Mouse (Mus musculus): ENCODE measurements around the gene Apol8. TPM values are rescaled to one million over a fixed set of nuclear protein-coding genes. Genes with fewer than 3 reads are reported as not detected.

Apol8 gene
- total RNA-seq, 1 experiment from 2014 or later, result 1.7 TPM

- ATAC-seq (replicated peaks in 1 of 2; ENCODE audit: insufficient read depth in 1 of 2, low FRiP score in 2 of 2, low TSS enrichment in 1 of 2, low read depth in 1 of 2, poor library complexity in 2 of 2, severe bottlenecking in 2 of 2), result no peak
Measured at GRCm38 (mm10) chr15:77792056-77792455, 35.3 kb upstream of the Apol8 start.

- ATAC-seq (replicated peaks in 1 of 2; ENCODE audit: insufficient read depth in 1 of 2, low FRiP score in 2 of 2, low TSS enrichment in 1 of 2, low read depth in 1 of 2, poor library complexity in 2 of 2, severe bottlenecking in 2 of 2), result no peak
Measured at GRCm38 (mm10) chr15:77790656-77791405, 34.0 kb upstream of the Apol8 start.

- no peak for ATAC-seq (replicated peaks in 1 of 2; ENCODE audit: insufficient read depth in 1 of 2, low FRiP score in 2 of 2, low TSS enrichment in 1 of 2, low read depth in 1 of 2, poor library complexity in 2 of 2, severe bottlenecking in 2 of 2)
Measured at GRCm38 (mm10) chr15:77789186-77789585, 32.4 kb upstream of the Apol8 start.

GRCm38 (mm10) chr15:77788356-77788755 is 31.6 kb upstream of the Apol8 start:
- ATAC-seq (replicated peaks in 1 of 2; ENCODE audit: insufficient read depth in 1 of 2, low FRiP score in 2 of 2, low TSS enrichment in 1 of 2, low read depth in 1 of 2, poor library complexity in 2 of 2, severe bottlenecking in 2 of 2), result no peak

GRCm38 (mm10) chr15:77785807-77786206 is 29.0 kb upstream of the Apol8 start:
- no peak for ATAC-seq (replicated peaks in 1 of 2; ENCODE audit: insufficient read depth in 1 of 2, low FRiP score in 2 of 2, low TSS enrichment in 1 of 2, low read depth in 1 of 2, poor library complexity in 2 of 2, severe bottlenecking in 2 of 2)

- ATAC-seq (replicated peaks in 1 of 2; ENCODE audit: insufficient read depth in 1 of 2, low FRiP score in 2 of 2, low TSS enrichment in 1 of 2, low read depth in 1 of 2, poor library complexity in 2 of 2, severe bottlenecking in 2 of 2), result no peak
Measured at GRCm38 (mm10) chr15:77784039-77784824, 27.4 kb upstream of the Apol8 start.

- no peak for ATAC-seq (replicated peaks in 1 of 2; ENCODE audit: insufficient read depth in 1 of 2, low FRiP score in 2 of 2, low TSS enrichment in 1 of 2, low read depth in 1 of 2, poor library complexity in 2 of 2, severe bottlenecking in 2 of 2)
Measured at GRCm38 (mm10) chr15:77782449-77783014, 25.7 kb upstream of the Apol8 start.

- ATAC-seq (replicated peaks in 1 of 2; ENCODE audit: insufficient read depth in 1 of 2, low FRiP score in 2 of 2, low TSS enrichment in 1 of 2, low read depth in 1 of 2, poor library complexity in 2 of 2, severe bottlenecking in 2 of 2), result peak; percentile 27 to 39; a peak in 1 of 4 replicates
Measured at GRCm38 (mm10) chr15:77775186-77775963, 18.6 kb upstream of the Apol8 start.

GRCm38 (mm10) chr15:77774303-77774702 is 17.5 kb upstream of the Apol8 start:
- no peak for ATAC-seq (replicated peaks in 1 of 2; ENCODE audit: insufficient read depth in 1 of 2, low FRiP score in 2 of 2, low TSS enrichment in 1 of 2, low read depth in 1 of 2, poor library complexity in 2 of 2, severe bottlenecking in 2 of 2)

GRCm38 (mm10) chr15:77773099-77773915 is 16.5 kb upstream of the Apol8 start:
- ATAC-seq (replicated peaks in 1 of 2; ENCODE audit: insufficient read depth in 1 of 2, low FRiP score in 2 of 2, low TSS enrichment in 1 of 2, low read depth in 1 of 2, poor library complexity in 2 of 2, severe bottlenecking in 2 of 2), result peak; percentile 26 to 38; a peak in 2 of 4 replicates

GRCm38 (mm10) chr15:77770942-77771341 is 14.1 kb upstream of the Apol8 start:
- no peak for ATAC-seq (replicated peaks in 1 of 2; ENCODE audit: insufficient read depth in 1 of 2, low FRiP score in 2 of 2, low TSS enrichment in 1 of 2, low read depth in 1 of 2, poor library complexity in 2 of 2, severe bottlenecking in 2 of 2)

- no peak for ATAC-seq (replicated peaks in 1 of 2; ENCODE audit: insufficient read depth in 1 of 2, low FRiP score in 2 of 2, low TSS enrichment in 1 of 2, low read depth in 1 of 2, poor library complexity in 2 of 2, severe bottlenecking in 2 of 2)
Measured at GRCm38 (mm10) chr15:77770341-77770740, 13.5 kb upstream of the Apol8 start.

GRCm38 (mm10) chr15:77766981-77767380 is 10.2 kb upstream of the Apol8 start:
- no peak for ATAC-seq (replicated peaks in 1 of 2; ENCODE audit: insufficient read depth in 1 of 2, low FRiP score in 2 of 2, low TSS enrichment in 1 of 2, low read depth in 1 of 2, poor library complexity in 2 of 2, severe bottlenecking in 2 of 2)

- no peak for ATAC-seq (replicated peaks in 1 of 2; ENCODE audit: insufficient read depth in 1 of 2, low FRiP score in 2 of 2, low TSS enrichment in 1 of 2, low read depth in 1 of 2, poor library complexity in 2 of 2, severe bottlenecking in 2 of 2)
Measured at GRCm38 (mm10) chr15:77765484-77766093, 8.8 kb upstream of the Apol8 start.

- no peak for ATAC-seq (replicated peaks in 1 of 2; ENCODE audit: insufficient read depth in 1 of 2, low FRiP score in 2 of 2, low TSS enrichment in 1 of 2, low read depth in 1 of 2, poor library complexity in 2 of 2, severe bottlenecking in 2 of 2)
Measured at GRCm38 (mm10) chr15:77764391-77765006, 7.7 kb upstream of the Apol8 start.

GRCm38 (mm10) chr15:77763702-77764101 is 6.9 kb upstream of the Apol8 start:
- ATAC-seq (replicated peaks in 1 of 2; ENCODE audit: insufficient read depth in 1 of 2, low FRiP score in 2 of 2, low TSS enrichment in 1 of 2, low read depth in 1 of 2, poor library complexity in 2 of 2, severe bottlenecking in 2 of 2), result no peak
